8 mouse cellular contexts compared by ENCODE assay signal in genomic region chr10:117224102-117224990, GRCm38 (mm10). TPM values are rescaled to one million over a fixed set of nuclear protein-coding genes. Genes with fewer than 3 reads are reported as not detected.
DNase-seq lines count a peak whose midpoint lies in the region; ATAC-seq lines count a peak whose summit lies in the region.

TSS of gene Yeats4 (minus strand) at chr10:117224507.

- H3K27me3 ChIP-seq in megakaryocyte, embryonic 14.5 days (replicated peaks) = no peaks in the 10 kb centered on the region

- no peaks in the 10 kb centered on the region for H3K9me3 ChIP-seq in megakaryocyte, embryonic 14.5 days

- DNase-seq in ZHBTc4 (ENCODE audit: low read depth, low spot score) = peak; percentile 97
- peak; percentile 92 to 93 for DNase-seq in gastrocnemius, adult 8-10 months (ENCODE audit: low spot score in 2 of 2)
- peak; percentile 79 for DNase-seq in hindlimb bud, embryonic 11.5 days (ENCODE audit: extremely low spot score, low read depth, low spot score)
- peak; percentile 92 to 98 for DNase-seq in left cerebral cortex, adult 8-10 months (ENCODE audit: low spot score in 2 of 2)
- DNase-seq in right cerebral cortex, postnatal 10 days (ENCODE audit: low spot score in 2 of 2) = peak; percentile 95 to 96
- peak; percentile 96 for DNase-seq in urinary bladder, postnatal 25 days (ENCODE audit: low spot score)

- H3K36me3 ChIP-seq in megakaryocyte, embryonic 14.5 days (replicated peaks; ENCODE audit: low read length) = peaks cover 38% of the 10 kb centered on the region

- peaks cover 40% of the 10 kb centered on the region for H3K4me1 ChIP-seq in megakaryocyte, embryonic 14.5 days

- peak within 1 kb of the TSS; percentile 96 for H3K4me3 ChIP-seq in megakaryocyte, embryonic 14.5 days (replicated peaks)

- peak; percentile 90 for ATAC-seq in common myeloid progenitor, adult 5-6 weeks (replicated peaks; ENCODE audit: low read depth, poor library complexity, severe bottlenecking)

RNA-seq across cellular contexts. Expression of gene Yeats4, which starts in this region (rescaled TPM):
- total RNA-seq in common myeloid progenitor, adult 5-6 weeks (2017) = 174 and 192 TPM in 2 replicates
- total RNA-seq in gastrocnemius, adult 8-10 months (2022) = 10 to 100 TPM; 13.4 to 15.6 (median 14.9) TPM
- 10 to 100 TPM; 42.5 to 47.6 (median 45.6) TPM for total RNA-seq in left cerebral cortex, adult 8-10 months (2022)
- 92.2 and 109 TPM in 2 replicates for polyA plus RNA-seq in megakaryocyte, embryonic 14.5 days (2012; ENCODE audit: insufficient read depth, low replicate concordance)

Comparison
In these comparisons a context has a peak if more than half of its experiments do, and no peak if none do; other contexts are left out.
1. Peak in every context shown above with its lines: DNase-seq, ATAC-seq and H3K4me3 ChIP-seq.